7 mouse cellular contexts compared by ENCODE assay signal in the genomic region with DNA sequence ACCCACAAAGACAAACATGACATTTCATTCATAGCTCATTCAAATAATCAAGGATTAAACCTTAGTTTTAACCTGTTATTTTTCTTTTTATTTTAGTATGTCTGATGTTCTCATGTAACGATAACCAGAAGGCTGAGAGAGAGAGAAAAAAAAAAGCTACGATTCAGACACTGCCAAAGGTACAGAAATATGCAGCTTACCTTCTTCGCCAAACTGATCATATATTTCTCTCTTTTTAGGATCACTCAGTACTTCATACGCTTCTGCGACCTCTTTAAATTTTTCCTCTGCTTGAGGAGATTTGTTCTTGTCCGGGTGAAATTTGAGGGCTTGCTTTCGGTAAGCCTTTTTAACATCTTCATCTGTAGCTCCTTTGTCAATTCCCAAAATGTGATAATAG. TPM values are rescaled to one million over a fixed set of nuclear protein-coding genes. Genes with fewer than 3 reads are reported as not detected.
DNase-seq lines count a peak whose midpoint lies in the region; ATAC-seq and TF ChIP-seq lines count a peak whose summit lies in the region.

No protein-coding gene starts in this region.

- WGBS in lung, embryonic 16.5 days = 1% methylated on average over 7 of the region's 7 CpGs
- 21% methylated on average over 7 of the region's 7 CpGs for WGBS in limb, embryonic 11.5 days
- WGBS in stomach, embryonic 14.5 days = 3% methylated on average over 7 of the region's 7 CpGs

- H3K4me2 ChIP-seq in lung, embryonic 16.5 days (ENCODE audit: low read depth, low read length) = peak overlapping the region; percentile 53
- peak overlapping the region; percentile 52 for H3K4me2 ChIP-seq in limb, embryonic 11.5 days (ENCODE audit: low read depth, severe bottlenecking)
- peak overlapping the region; percentile 42 for H3K4me2 ChIP-seq in stomach, embryonic 14.5 days (replicated peaks; ENCODE audit: low read depth, low read length)

- no peak for TF ChIP-seq CTCF in embryonic fibroblast, embryonic 13.5 days (IDR thresholded peaks at IDR 0.05; ENCODE audit: borderline replicate concordance, insufficient read depth, low read length)

- peak overlapping the region; percentile 93 for H3K27ac ChIP-seq in lung, embryonic 16.5 days (ENCODE audit: low read length)
- H3K27ac ChIP-seq in embryonic fibroblast, embryonic 13.5 days (ENCODE audit: insufficient read depth, low read length) = peak overlapping the region; percentile 82
- H3K27ac ChIP-seq in limb, embryonic 11.5 days (replicated peaks; ENCODE audit: low read depth, low read length) = peak overlapping the region; percentile 38; the same call in 1 of the 2 replicates
- peak overlapping the region; percentile 80 for H3K27ac ChIP-seq in stomach, embryonic 14.5 days (ENCODE audit: low read length)

- no peak for DNase-seq in lung, postnatal 10 days
- no peak for DNase-seq in limb, embryonic 11.5 days (ENCODE audit: low spot score)
- DNase-seq in left cerebral cortex, adult 11 months (ENCODE audit: low spot score) = no peak
- no peak for DNase-seq in layer of hippocampus, adult 8-10 months (ENCODE audit: low spot score in 2 of 2)

- H3K36me3 ChIP-seq in lung, embryonic 16.5 days (ENCODE audit: control insufficient read depth, insufficient read depth, low read length) = no peaks in the 10 kb centered on the region
- no peaks in the 10 kb centered on the region for H3K36me3 ChIP-seq in limb, embryonic 11.5 days (ENCODE audit: control insufficient read depth, insufficient read depth, low read length)
- H3K36me3 ChIP-seq in stomach, embryonic 14.5 days (ENCODE audit: control insufficient read depth, insufficient read depth, low read length) = no peaks in the 10 kb centered on the region

- no peaks in the 10 kb centered on the region for H3K9me3 ChIP-seq in lung, embryonic 16.5 days (ENCODE audit: control insufficient read depth, low read length)
- no peaks in the 10 kb centered on the region for H3K9me3 ChIP-seq in limb, embryonic 11.5 days (ENCODE audit: control insufficient read depth, low read length)
- no peaks in the 10 kb centered on the region for H3K9me3 ChIP-seq in stomach, embryonic 14.5 days (ENCODE audit: control insufficient read depth, low read depth, low read length)

- H3K27me3 ChIP-seq in lung, embryonic 16.5 days (ENCODE audit: control insufficient read depth, insufficient read depth, low read depth, low read length) = no peaks in the 10 kb centered on the region
- no peaks in the 10 kb centered on the region for H3K27me3 ChIP-seq in limb, embryonic 11.5 days (ENCODE audit: control insufficient read depth, insufficient read depth, low read length)
- H3K27me3 ChIP-seq in stomach, embryonic 14.5 days (ENCODE audit: control insufficient read depth, insufficient read depth, low read length) = no peaks in the 10 kb centered on the region

- no peak for TF ChIP-seq POLR2A in embryonic fibroblast, embryonic 13.5 days (IDR thresholded peaks at IDR 0.05; ENCODE audit: low read depth, low read length)

- peak overlapping the region; percentile 71 for H3K9ac ChIP-seq in lung, embryonic 16.5 days (ENCODE audit: low read length)
- peak overlapping the region; percentile 62 for H3K9ac ChIP-seq in limb, embryonic 11.5 days (ENCODE audit: low read length)
- peak overlapping the region; percentile 37 for H3K9ac ChIP-seq in stomach, embryonic 14.5 days (replicated peaks; ENCODE audit: low read depth, low read length)

- no peak for ATAC-seq in lung, embryonic 16.5 days (ENCODE audit: low read depth)
- ATAC-seq in limb, embryonic 11.5 days (ENCODE audit: insufficient number of reproducible peaks, low FRiP score, low TSS enrichment, low read depth) = no peak
- no peak for ATAC-seq in stomach, embryonic 14.5 days (ENCODE audit: insufficient number of reproducible peaks, insufficient read depth, low FRiP score, low read depth)

- H3K4me1 ChIP-seq in lung, embryonic 16.5 days (replicated peaks; ENCODE audit: control insufficient read depth, insufficient read depth, low read length) = peaks cover 18% of the 10 kb centered on the region
- peaks cover 2% of the 10 kb centered on the region; the same call in 1 of the 2 replicates for H3K4me1 ChIP-seq in embryonic fibroblast, embryonic 13.5 days (ENCODE audit: control insufficient read depth, insufficient read depth, low read length)
- H3K4me1 ChIP-seq in limb, embryonic 11.5 days (ENCODE audit: control insufficient read depth, insufficient read depth, low read length) = no peaks in the 10 kb centered on the region
- no peaks in the 10 kb centered on the region for H3K4me1 ChIP-seq in stomach, embryonic 14.5 days (ENCODE audit: control insufficient read depth, insufficient read depth, low read length)

- H3K4me3 ChIP-seq in lung, embryonic 16.5 days (ENCODE audit: low read length) = peak overlapping the region; percentile 60
- peak overlapping the region; percentile 76 for H3K4me3 ChIP-seq in embryonic fibroblast, embryonic 13.5 days (ENCODE audit: insufficient read depth, low read length)
- H3K4me3 ChIP-seq in limb, embryonic 11.5 days (ENCODE audit: low read depth, low read length) = peak overlapping the region; percentile 49
- peak overlapping the region; percentile 40 for H3K4me3 ChIP-seq in stomach, embryonic 14.5 days (ENCODE audit: low read depth, low read length)

RNA-seq across cellular contexts. Expression of gene Dnajb4, which starts 16.9 kb away (rescaled TPM):
- 44.0 and 44.8 TPM in 2 replicates for polyA plus RNA-seq in lung, embryonic 16.5 days (2015; fragmentation: Nextera tagmentation; extraction: Ambion mirVana)
- polyA plus RNA-seq in embryonic fibroblast, embryonic 13.5 days (2011; ENCODE audit: insufficient read length, low read depth, missing spikeins) = 94.2 and 127 TPM in 2 replicates
- polyA plus RNA-seq in limb, embryonic 11.5 days (2014; fragmentation: Nextera tagmentation; extraction: Ambion mirVana) = 32.4 and 33.2 TPM in 2 replicates
- 30.3 and 31.4 TPM in 2 replicates for polyA plus RNA-seq in stomach, embryonic 14.5 days (2014; fragmentation: Nextera tagmentation; extraction: Ambion mirVana)
- total RNA-seq in layer of hippocampus, adult 8-10 months (2022) = 10 to 100 TPM; 51.8 to 78.7 (median 62.1) TPM

RNA-seq across cellular contexts. Expression of gene Fubp1, which starts 17.0 kb away (rescaled TPM):
- 231 and 251 TPM in 2 replicates for polyA plus RNA-seq in lung, embryonic 16.5 days (2015; fragmentation: Nextera tagmentation; extraction: Ambion mirVana)
- 138 and 142 TPM in 2 replicates for polyA plus RNA-seq in embryonic fibroblast, embryonic 13.5 days (2011; ENCODE audit: insufficient read length, low read depth, missing spikeins)
- polyA plus RNA-seq in limb, embryonic 11.5 days (2014; fragmentation: Nextera tagmentation; extraction: Ambion mirVana) = 452 and 482 TPM in 2 replicates
- 252 and 265 TPM in 2 replicates for polyA plus RNA-seq in stomach, embryonic 14.5 days (2014; fragmentation: Nextera tagmentation; extraction: Ambion mirVana)
- total RNA-seq in layer of hippocampus, adult 8-10 months (2022) = 100 to 1,000 TPM; 114 to 141 (median 131) TPM

RNA-seq across cellular contexts. Expression of gene Gipc2, which starts 27.1 kb away (rescaled TPM):
- 12.3 and 13.4 TPM in 2 replicates for polyA plus RNA-seq in lung, embryonic 16.5 days (2015; fragmentation: Nextera tagmentation; extraction: Ambion mirVana)
- polyA plus RNA-seq in embryonic fibroblast, embryonic 13.5 days (2011; ENCODE audit: insufficient read length, low read depth, missing spikeins) = 1.9 and 3.9 TPM in 2 replicates
- 3.0 and 3.3 TPM in 2 replicates for polyA plus RNA-seq in limb, embryonic 11.5 days (2014; fragmentation: Nextera tagmentation; extraction: Ambion mirVana)
- 43.8 and 51.8 TPM in 2 replicates for polyA plus RNA-seq in stomach, embryonic 14.5 days (2014; fragmentation: Nextera tagmentation; extraction: Ambion mirVana)
- 1 to 10 TPM in 3 of 4 experiments, under 1 TPM in 1; 0.68 to 1.9 (median 1.5) TPM for total RNA-seq in layer of hippocampus, adult 8-10 months (2022)

Comparison
In these comparisons a context has a peak if more than half of its experiments do, and no peak if none do; other contexts are left out.
1. H3K27ac ChIP-seq: peak in every context shown above with its lines; median percentile 93 in lung, embryonic 16.5 days; 82 in embryonic fibroblast, embryonic 13.5 days; 80 in stomach, embryonic 14.5 days; 38 in limb, embryonic 11.5 days.